Mouse (Mus musculus) brain, embryonic 14.5 days (tissue): ENCODE data around the gene Pqbp1. TPM values are rescaled to one million over a fixed set of nuclear protein-coding genes. Genes with fewer than 3 reads are reported as not detected.
"Not testable (repeated sequence)": the region's sequence is repeated elsewhere in the genome, so short reads cannot be mapped to it uniquely, and the experiment has no call there.

ENCODE experiments used
- DNase-seq: peaks from one replicate; pipeline ENCODE4 v3.0.0-alpha.2; 2011; ENCODE audit warnings: low read depth
- CTCF ChIP-seq: fragments of 200-500 bp; IDR thresholded peaks from 2 replicates; pipeline ENCODE4 v1.5.1; 2012; ENCODE audit warnings: inconsistent platforms, mild to moderate bottlenecking, moderate library complexity, borderline replicate concordance; ENCODE audit not compliant: insufficient read depth, insufficient read length; ENCODE audit errors: extremely low read depth
- POLR2A ChIP-seq: fragments of 200-500 bp; IDR thresholded peaks from 2 replicates; pipeline ENCODE4 v1.6.1; 2012; ENCODE audit warnings: mild to moderate bottlenecking, inconsistent platforms, borderline replicate concordance; ENCODE audit not compliant: poor library complexity, insufficient read depth, insufficient read length, severe bottlenecking; ENCODE audit errors: extremely low read depth
- polyA plus RNA-seq: library from polyadenylated mRNA; depleted of rRNA; stranded (reverse); fragments of >200 nt; gene quantifications from 2 replicates; pipeline ENCODE4 v1.2.3, GENCODE M21; 2012

The Pqbp1 gene
- polyA plus RNA-seq, 1 experiment, result 193 TPM

GRCm38 (mm10) chrX:7919601-7920383, 20.7 kb upstream of the Pqbp1 start, which contains the start of gene Pcsk1n:
Pcsk1n (plus strand) TSS chrX:7919822.
- DNase-seq, result peak; percentile 91
- no peak for TF ChIP-seq CTCF
- TF ChIP-seq POLR2A, result peak; percentile 71; the same call in 1 of the 2 replicates

GRCm38 (mm10) chrX:7917960-7918359, 18.9 kb upstream of the Pqbp1 start:
- not testable (repeated sequence) for DNase-seq

GRCm38 (mm10) chrX:7915669-7916068, 16.6 kb upstream of the Pqbp1 start:
- peak; percentile 11; the same call in 1 of the 2 replicates for TF ChIP-seq CTCF
- peak; percentile 31 for DNase-seq

- DNase-seq, result peak; percentile 39
- no peak for TF ChIP-seq CTCF
- no peak for TF ChIP-seq POLR2A
These were observed 11.4 kb upstream of the Pqbp1 start for GRCm38 (mm10) chrX:7910473-7910872.

GRCm38 (mm10) chrX:7909242-7909641, 10.2 kb upstream of the Pqbp1 start, which contains the start of gene Gm10490:
Gm10490 (plus strand) TSS chrX:7909542.
- not testable (repeated sequence) for DNase-seq

GRCm38 (mm10) chrX:7907735-7908134, 8.7 kb upstream of the Pqbp1 start, which contains the start of gene Gm10491:
Gm10491 (minus strand) TSS chrX:7907835.
- DNase-seq, result no peak
- TF ChIP-seq POLR2A, result no peak

GRCm38 (mm10) chrX:7904441-7904840, 5.4 kb upstream of the Pqbp1 start:
- no peak for DNase-seq
- TF ChIP-seq CTCF (no peak), POLR2A (no peak)

- TF ChIP-seq CTCF, result no peak
- TF ChIP-seq POLR2A, result no peak
- no peak for DNase-seq
These were observed 858 bp downstream of the Pqbp1 start for GRCm38 (mm10) chrX:7898211-7898610.

GRCm38 (mm10) chrX:7883841-7884567, 15.1 kb downstream of the Pqbp1 start, which contains the start of gene Slc35a2:
Slc35a2 (plus strand) TSS chrX:7884028.
- TF ChIP-seq CTCF, result no peak
- TF ChIP-seq POLR2A, result no peak
- peak; percentile 91 for DNase-seq

- DNase-seq, result peak; percentile 90
- no peak for TF ChIP-seq POLR2A
- peak; percentile 54 for TF ChIP-seq CTCF
These were observed 19.2 kb downstream of the Pqbp1 start for GRCm38 (mm10) chrX:7879819-7880218.

- TF ChIP-seq CTCF, result no peak
- TF ChIP-seq POLR2A, result no peak
- peak; percentile 11 for DNase-seq
These were observed 20.6 kb downstream of the Pqbp1 start for GRCm38 (mm10) chrX:7878495-7878894.

GRCm38 (mm10) chrX:7878007-7878419, 21.1 kb downstream of the Pqbp1 start, which contains the start of gene Pim2:
Pim2 (plus strand) TSS chrX:7878262.
- peak; percentile 94 for DNase-seq
- no peak for TF ChIP-seq CTCF
- no peak for TF ChIP-seq POLR2A
